Mouse (Mus musculus): Measurements from ENCODE around the gene Gng4. TPM values are rescaled to one million over a fixed set of nuclear protein-coding genes. Genes with fewer than 3 reads are reported as not detected.

The Gng4 gene
- polyA plus RNA-seq, 1 experiment from 2014 or later = 2.7 TPM

Other genes starting within 250 kb of the Gng4 start
- 3.6 and 4.9 TPM in 2 replicates for gene Lyst, start 193.7 kb upstream of the Gng4 start, polyA plus RNA-seq (2015; fragmentation: Nextera tagmentation; extraction: Ambion mirVana)
- 38.2 and 40.4 TPM in 2 replicates for gene B3galnt2, start 170.4 kb downstream of the Gng4 start, polyA plus RNA-seq (2015; fragmentation: Nextera tagmentation; extraction: Ambion mirVana)